Mouse (Mus musculus): ENCODE measurements at regions not wholly inside any gene's neighbourhood (a gene's known extent, or its start where the extent isn't known, plus 50 kb on each side); places are given as distances from the start of the nearest gene placed in this dataset.

- Histone ChIP-seq H3K36me3 (ENCODE audit: control insufficient read depth, insufficient read depth) (no peaks in the 10 kb centered on the region), H3ac (ENCODE audit: control insufficient read depth, insufficient read length, low read depth) (no peak overlapping the region), H3K79me2 (ENCODE audit: control insufficient read depth, insufficient read depth) (no peaks in the 10 kb centered on the region), H3K4me3 (ENCODE audit: insufficient read depth, poor library complexity, severe bottlenecking) (no peak overlapping the region), H3K79me3 (ENCODE audit: low read depth) (no peaks in the 10 kb centered on the region), H3K27me3 (ENCODE audit: control insufficient read depth, insufficient read depth, insufficient read length) (no peaks in the 10 kb centered on the region)
- TF ChIP-seq FOSL1 (IDR thresholded peaks at IDR 0.05; ENCODE audit: insufficient read depth, low read length, poor library complexity, severe bottlenecking) (no peak), MAX (IDR thresholded peaks at IDR 0.05) (no peak), CTCF (IDR thresholded peaks at IDR 0.05; ENCODE audit: control insufficient read depth, insufficient read depth, insufficient read length) (peak; percentile 50)
Observed at GRCm38 (mm10) chr6:112191032-112191431, 82.5 kb upstream of the Lmcd1 start.

- Histone ChIP-seq H3K36me3 (ENCODE audit: control insufficient read depth, insufficient read depth) (no peaks in the 10 kb centered on the region), H3K79me2 (ENCODE audit: control insufficient read depth, insufficient read depth) (no peaks in the 10 kb centered on the region), H3ac (ENCODE audit: control insufficient read depth, insufficient read length, low read depth) (no peak overlapping the region), H3K27me3 (ENCODE audit: control insufficient read depth, insufficient read depth, insufficient read length) (peaks cover 18% of the 10 kb centered on the region), H3K4me3 (ENCODE audit: insufficient read depth, poor library complexity, severe bottlenecking) (no peak overlapping the region), H3K79me3 (ENCODE audit: low read depth) (no peaks in the 10 kb centered on the region)
- peak; percentile 81 for TF ChIP-seq CTCF (IDR thresholded peaks at IDR 0.05; ENCODE audit: control insufficient read depth, insufficient read depth, insufficient read length)
- TF ChIP-seq MYOD1 (IDR thresholded peaks at IDR 0.05; ENCODE audit: control insufficient read depth, insufficient read length, low read depth), result no peak
Observed at GRCm38 (mm10) chr6:112197445-112197844, 76.1 kb upstream of the Lmcd1 start.

GRCm38 (mm10) chr6:112199241-112199640, 74.3 kb upstream of the Lmcd1 start:
- Histone ChIP-seq H3K79me3 (ENCODE audit: low read depth) (no peaks in the 10 kb centered on the region), H3K4me3 (ENCODE audit: insufficient read depth, poor library complexity, severe bottlenecking) (no peak overlapping the region), H3ac (ENCODE audit: control insufficient read depth, insufficient read length, low read depth) (no peak overlapping the region), H3K27me3 (ENCODE audit: control insufficient read depth, insufficient read depth, insufficient read length) (peaks cover 25% of the 10 kb centered on the region), H3K36me3 (ENCODE audit: control insufficient read depth, insufficient read depth) (no peaks in the 10 kb centered on the region), H3K79me2 (ENCODE audit: control insufficient read depth, insufficient read depth) (no peaks in the 10 kb centered on the region)
- TF ChIP-seq MYOG (IDR thresholded peaks at IDR 0.05; ENCODE audit: control insufficient read depth, extremely low read depth, insufficient read length), result no peak
- no peak for TF ChIP-seq MAX (IDR thresholded peaks at IDR 0.05)
- no peak for TF ChIP-seq FOSL1 (IDR thresholded peaks at IDR 0.05; ENCODE audit: insufficient read depth, low read length, poor library complexity, severe bottlenecking)
- TF ChIP-seq CEBPB (IDR thresholded peaks at IDR 0.05; ENCODE audit: low read depth), result no peak
- no peak for TF ChIP-seq USF1 (IDR thresholded peaks at IDR 0.05; ENCODE audit: low read depth)
- TF ChIP-seq MYOD1 (IDR thresholded peaks at IDR 0.05; ENCODE audit: control insufficient read depth, insufficient read length, low read depth), result no peak
- no peak for TF ChIP-seq CTCF (IDR thresholded peaks at IDR 0.05; ENCODE audit: control insufficient read depth, insufficient read depth, insufficient read length)

GRCm38 (mm10) chr6:112202120-112202519, 71.4 kb upstream of the Lmcd1 start:
- no peak overlapping the region for H3ac ChIP-seq (ENCODE audit: control insufficient read depth, insufficient read length, low read depth)
- peaks cover 28% of the 10 kb centered on the region for H3K27me3 ChIP-seq (ENCODE audit: control insufficient read depth, insufficient read depth, insufficient read length)
- no peaks in the 10 kb centered on the region for H3K79me3 ChIP-seq (ENCODE audit: low read depth)
- no peak overlapping the region for H3K4me3 ChIP-seq (ENCODE audit: insufficient read depth, poor library complexity, severe bottlenecking)
- TF ChIP-seq FOSL1 (IDR thresholded peaks at IDR 0.05; ENCODE audit: insufficient read depth, low read length, poor library complexity, severe bottlenecking) (no peak), MAX (IDR thresholded peaks at IDR 0.05) (no peak), MYOD1 (IDR thresholded peaks at IDR 0.05; ENCODE audit: control insufficient read depth, insufficient read length, low read depth) (no peak), USF1 (IDR thresholded peaks at IDR 0.05; ENCODE audit: low read depth) (no peak), CEBPB (IDR thresholded peaks at IDR 0.05; ENCODE audit: low read depth) (no peak), MYOG (IDR thresholded peaks at IDR 0.05; ENCODE audit: control insufficient read depth, extremely low read depth, insufficient read length) (no peak)
- no peaks in the 10 kb centered on the region for H3K79me2 ChIP-seq (ENCODE audit: control insufficient read depth, insufficient read depth)
- no peaks in the 10 kb centered on the region for H3K36me3 ChIP-seq (ENCODE audit: control insufficient read depth, insufficient read depth)

- Histone ChIP-seq H3K27me3 (ENCODE audit: control insufficient read depth, insufficient read depth, insufficient read length) (peaks cover 28% of the 10 kb centered on the region), H3K79me2 (ENCODE audit: control insufficient read depth, insufficient read depth) (no peaks in the 10 kb centered on the region), H3K36me3 (ENCODE audit: control insufficient read depth, insufficient read depth) (no peaks in the 10 kb centered on the region), H3ac (ENCODE audit: control insufficient read depth, insufficient read length, low read depth) (no peak overlapping the region), H3K4me3 (ENCODE audit: insufficient read depth, poor library complexity, severe bottlenecking) (no peak overlapping the region), H3K79me3 (ENCODE audit: low read depth) (no peaks in the 10 kb centered on the region)
- TF ChIP-seq MAX (IDR thresholded peaks at IDR 0.05) (no peak), MYOD1 (IDR thresholded peaks at IDR 0.05; ENCODE audit: control insufficient read depth, insufficient read length, low read depth) (no peak), USF1 (IDR thresholded peaks at IDR 0.05; ENCODE audit: low read depth) (no peak), MYOG (IDR thresholded peaks at IDR 0.05; ENCODE audit: control insufficient read depth, extremely low read depth, insufficient read length) (no peak), FOSL1 (IDR thresholded peaks at IDR 0.05; ENCODE audit: insufficient read depth, low read length, poor library complexity, severe bottlenecking) (no peak), CTCF (IDR thresholded peaks at IDR 0.05; ENCODE audit: control insufficient read depth, insufficient read depth, insufficient read length) (no peak), CEBPB (IDR thresholded peaks at IDR 0.05; ENCODE audit: low read depth) (no peak)
Observed at GRCm38 (mm10) chr6:112203321-112203720, 70.2 kb upstream of the Lmcd1 start.

- no peak overlapping the region for H3K4me3 ChIP-seq (ENCODE audit: insufficient read depth, poor library complexity, severe bottlenecking)
- TF ChIP-seq CEBPB (IDR thresholded peaks at IDR 0.05; ENCODE audit: low read depth), result no peak
- no peak for TF ChIP-seq CTCF (IDR thresholded peaks at IDR 0.05; ENCODE audit: control insufficient read depth, insufficient read depth, insufficient read length)
- no peak for TF ChIP-seq FOSL1 (IDR thresholded peaks at IDR 0.05; ENCODE audit: insufficient read depth, low read length, poor library complexity, severe bottlenecking)
- TF ChIP-seq USF1 (IDR thresholded peaks at IDR 0.05; ENCODE audit: low read depth), result no peak
- no peak for TF ChIP-seq MYOD1 (IDR thresholded peaks at IDR 0.05; ENCODE audit: control insufficient read depth, insufficient read length, low read depth)
- TF ChIP-seq MAX (IDR thresholded peaks at IDR 0.05), result no peak
- TF ChIP-seq MYOG (IDR thresholded peaks at IDR 0.05; ENCODE audit: control insufficient read depth, extremely low read depth, insufficient read length), result no peak
- no peaks in the 10 kb centered on the region for H3K36me3 ChIP-seq (ENCODE audit: control insufficient read depth, insufficient read depth)
- H3K79me2 ChIP-seq (ENCODE audit: control insufficient read depth, insufficient read depth), result no peaks in the 10 kb centered on the region
- H3ac ChIP-seq (ENCODE audit: control insufficient read depth, insufficient read length, low read depth), result no peak overlapping the region
- peaks cover 28% of the 10 kb centered on the region for H3K27me3 ChIP-seq (ENCODE audit: control insufficient read depth, insufficient read depth, insufficient read length)
- H3K79me3 ChIP-seq (ENCODE audit: low read depth), result no peaks in the 10 kb centered on the region
Observed at GRCm38 (mm10) chr6:112204956-112205355, 68.6 kb upstream of the Lmcd1 start.

Data from C2C12 (cell line).